Mouse (Mus musculus): Measurements from ENCODE around the gene Zfp597.
"Not testable (repeated sequence)": the region's sequence is repeated elsewhere in the genome, so short reads cannot be mapped to it uniquely, and the experiment has no call there.

Gene Zfp597

DNA sequence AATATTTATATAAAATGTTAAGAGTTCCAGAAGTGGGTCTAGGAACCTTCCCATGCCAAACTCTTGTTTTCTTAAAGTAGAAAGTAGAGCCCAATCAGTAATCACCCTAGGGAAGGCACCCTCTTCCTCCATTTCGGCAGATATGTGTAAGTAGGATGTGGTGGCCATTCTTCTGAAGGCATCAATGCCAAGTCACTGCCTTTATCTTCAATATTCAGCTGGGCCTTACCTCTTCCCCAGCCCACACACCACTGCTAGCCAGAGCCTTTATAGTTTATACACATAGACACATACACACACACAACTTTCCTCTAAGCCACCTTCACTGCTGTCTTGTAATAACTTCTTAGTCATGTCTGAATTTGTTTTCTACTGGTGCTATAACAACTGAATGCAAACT is 28.6 kb downstream of the Zfp597 start:
- no peak for DNase-seq (ENCODE audit: low spot score)

- no peak for DNase-seq (ENCODE audit: low spot score)
These were observed 29.8 kb downstream of the Zfp597 start for GRCm38 (mm10) chr16:3854437-3855182.

GRCm38 (mm10) chr16:3852586-3852985 is 31.8 kb downstream of the Zfp597 start:
- DNase-seq (ENCODE audit: low spot score) = no peak

DNA sequence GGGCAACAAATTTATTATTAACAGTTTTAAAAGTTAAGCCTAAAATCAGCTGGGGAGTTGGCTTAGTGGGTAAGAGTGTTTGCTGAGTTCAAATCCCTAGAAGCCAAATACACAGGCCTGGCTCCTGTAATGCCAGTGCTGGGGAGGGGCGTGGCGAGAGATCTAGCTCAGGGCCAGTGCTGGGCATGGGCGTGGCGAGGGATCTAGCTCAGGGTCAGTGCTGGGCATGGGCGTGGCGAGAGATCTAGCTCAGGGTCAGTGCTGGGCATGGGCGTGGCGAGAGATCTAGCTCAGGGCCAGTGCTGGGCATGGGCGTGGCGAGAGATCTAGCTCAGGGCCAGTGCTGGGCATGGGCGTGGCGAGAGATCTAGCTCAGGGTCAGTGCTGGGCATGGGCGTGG is 33.1 kb downstream of the Zfp597 start:
- not testable (repeated sequence) for DNase-seq (ENCODE audit: low spot score)

GRCm38 (mm10) chr16:3848416-3848815 is 35.9 kb downstream of the Zfp597 start:
- DNase-seq (ENCODE audit: low spot score) = no peak

DNA sequence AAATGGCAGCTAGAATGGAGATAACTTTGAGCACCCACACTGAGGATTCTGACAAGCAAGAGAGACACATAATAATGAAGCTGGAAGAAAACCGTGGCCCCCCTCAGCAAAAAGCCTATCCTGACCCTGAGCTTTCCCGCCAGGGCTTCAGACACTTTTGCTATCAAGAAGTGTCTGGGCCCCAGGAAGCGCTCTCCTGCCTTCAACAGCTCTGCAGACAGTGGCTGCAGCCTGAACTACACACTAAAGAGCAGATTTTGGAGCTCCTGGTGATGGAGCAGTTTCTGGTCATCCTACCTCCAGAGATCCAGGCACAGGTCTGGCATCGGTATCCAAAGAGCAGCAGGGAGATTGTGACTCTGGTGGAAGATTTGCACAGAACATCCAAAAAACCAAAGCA is 36.5 kb downstream of the Zfp597 start:
- no peak for DNase-seq (ENCODE audit: low spot score)

- DNase-seq (ENCODE audit: low spot score) = peak; percentile 80
These were observed 37.4 kb downstream of the Zfp597 start, which contains the start of gene Zfp174 for GRCm38 (mm10) chr16:3846711-3847518. Gene Zfp174, plus strand, starts transcription at chr16:3847268.

DNA sequence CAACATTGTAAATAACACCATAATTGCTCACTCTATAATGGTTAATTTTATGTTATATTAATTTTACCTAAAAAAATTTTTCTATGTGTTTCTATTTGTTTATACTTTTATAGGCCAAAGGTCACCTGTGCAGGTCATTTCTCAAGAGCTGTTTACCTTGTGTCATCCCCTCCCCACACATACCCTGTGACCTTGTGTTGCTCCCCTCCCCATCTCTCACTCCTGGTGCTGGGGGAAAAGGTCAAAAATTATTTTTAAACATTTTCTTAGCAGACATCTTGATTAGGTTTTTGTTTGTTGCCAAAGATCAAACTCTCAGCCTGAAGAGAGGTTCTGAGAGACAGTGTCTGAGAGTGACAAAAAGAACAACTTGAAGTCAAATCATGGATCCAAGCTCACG is 40.6 kb downstream of the Zfp597 start:
- DNase-seq (ENCODE audit: low spot score) = no peak

GRCm38 (mm10) chr16:3842989-3843388 is 41.4 kb downstream of the Zfp597 start:
- no peak for DNase-seq (ENCODE audit: low spot score)

DNA sequence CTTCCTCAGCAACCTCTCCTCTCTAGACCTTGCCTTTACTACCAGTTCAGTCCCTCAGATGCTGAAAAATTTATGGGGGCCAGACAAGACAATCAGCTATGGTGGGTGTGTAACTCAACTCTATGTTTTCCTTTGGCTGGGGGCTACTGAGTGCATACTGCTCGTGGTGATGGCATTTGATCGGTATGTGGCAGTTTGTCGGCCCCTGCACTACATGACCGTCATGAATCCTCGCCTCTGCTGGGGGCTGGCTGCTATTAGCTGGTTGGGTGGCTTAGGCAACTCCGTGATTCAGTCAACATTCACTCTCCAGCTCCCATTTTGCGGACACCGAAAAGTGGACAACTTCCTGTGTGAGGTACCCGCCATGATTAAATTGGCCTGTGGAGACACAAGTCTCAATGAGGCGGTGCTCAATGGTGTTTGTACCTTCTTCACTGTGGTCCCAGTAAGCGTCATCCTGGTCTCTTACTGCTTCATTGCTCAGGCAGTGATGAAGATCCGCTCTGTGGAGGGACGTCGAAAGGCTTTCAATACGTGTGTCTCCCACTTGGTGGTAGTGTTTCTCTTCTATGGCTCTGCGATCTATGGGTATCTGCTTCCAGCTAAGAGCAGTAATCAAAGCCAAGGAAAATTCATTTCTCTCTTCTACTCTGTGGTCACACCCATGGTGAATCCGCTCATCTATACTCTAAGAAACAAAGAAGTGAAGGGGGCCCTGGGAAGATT is 45.0 kb downstream of the Zfp597 start:
- DNase-seq (ENCODE audit: low spot score) = no peak

GRCm38 (mm10) chr16:3835461-3835860 is 48.9 kb downstream of the Zfp597 start:
- no peak for DNase-seq (ENCODE audit: low spot score)

- no peak for DNase-seq (ENCODE audit: low spot score)
These were observed 53.7 kb downstream of the Zfp597 start, which contains the start of gene Olfr15 for GRCm38 (mm10) chr16:3830588-3831109. Gene Olfr15, plus strand, starts transcription at chr16:3830878.

DNA sequence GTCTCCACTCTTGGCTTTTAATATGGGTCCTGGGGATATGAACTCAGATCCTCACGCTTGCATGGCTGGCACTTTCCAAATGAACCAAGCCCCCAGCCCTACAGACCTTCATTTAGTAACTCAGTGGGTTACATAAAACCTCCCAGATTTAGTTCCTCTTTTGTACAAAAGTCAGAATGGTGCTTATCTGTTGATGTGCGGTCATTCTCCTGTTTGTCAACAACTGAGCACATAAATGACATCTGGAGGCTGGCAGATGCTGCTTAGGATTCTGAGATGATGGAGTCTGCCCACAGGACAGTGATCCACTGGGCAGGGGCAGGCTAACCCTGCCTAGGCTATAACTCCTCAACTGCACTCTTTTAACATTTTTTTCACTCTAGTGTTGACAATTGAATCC is 54.6 kb downstream of the Zfp597 start:
- DNase-seq (ENCODE audit: low spot score) = no peak

GRCm38 (mm10) chr16:3828021-3828420 is 56.3 kb downstream of the Zfp597 start:
- no peak for DNase-seq (ENCODE audit: low spot score)

GRCm38 (mm10) chr16:3820202-3820601 is 64.2 kb downstream of the Zfp597 start:
- DNase-seq (ENCODE audit: low spot score) = no peak

- DNase-seq (ENCODE audit: low spot score) = not testable (repeated sequence)
These were observed 69.7 kb downstream of the Zfp597 start for GRCm38 (mm10) chr16:3814667-3815066.

Measured in urinary bladder, postnatal 25 days (tissue).